Mouse (Mus musculus) inflammation-experienced regulatory T-cells, adult 6 months (primary cell): Measurements from ENCODE around the gene Fcgr1. TPM values are rescaled to one million over a fixed set of nuclear protein-coding genes. Genes with fewer than 3 reads are reported as not detected.
A peak's percentile ranks its signal among the peaks of the same experiment; 100 is the strongest.
"Not testable (repeated sequence)": the region's sequence is repeated elsewhere in the genome, so short reads cannot be mapped to it uniquely, and the experiment has no call there.

ENCODE experiments used
- ATAC-seq: one replicate; pipeline ENCODE4 v1.8.0; 2017
- polyA plus RNA-seq, 3 experiments: library from polyadenylated mRNA; unstranded; fragments of 100-300 nt; shearing (Covaris generic); gene quantifications; one replicate each; pipeline ENCODE4 v1.2.1; 2017

The Fcgr1 gene
- polyA plus RNA-seq, 3 experiments from 2014 or later, result 0.43 TPM; not detected in 2

DNA sequence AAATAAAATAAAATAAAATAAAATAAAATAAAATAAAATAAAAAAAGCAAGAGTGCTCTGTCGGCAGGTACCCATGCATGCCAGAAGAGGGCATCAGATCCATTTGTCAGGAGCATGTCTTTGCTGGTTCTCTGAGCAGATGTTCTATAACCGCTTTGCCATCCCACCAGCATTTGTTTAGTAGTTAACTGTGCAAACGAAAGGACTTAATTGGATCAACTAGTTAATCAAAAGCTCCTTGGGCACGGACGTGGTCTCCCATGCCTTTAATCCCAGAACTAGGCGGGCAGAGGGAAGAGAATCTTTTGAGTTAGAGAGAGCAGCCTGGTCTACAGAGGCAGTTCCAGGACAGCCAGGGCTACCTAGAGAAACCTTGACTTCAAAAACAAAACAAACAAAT, 33.4 kb upstream of the Fcgr1 start:
- ATAC-seq, result peak; percentile 70

DNA sequence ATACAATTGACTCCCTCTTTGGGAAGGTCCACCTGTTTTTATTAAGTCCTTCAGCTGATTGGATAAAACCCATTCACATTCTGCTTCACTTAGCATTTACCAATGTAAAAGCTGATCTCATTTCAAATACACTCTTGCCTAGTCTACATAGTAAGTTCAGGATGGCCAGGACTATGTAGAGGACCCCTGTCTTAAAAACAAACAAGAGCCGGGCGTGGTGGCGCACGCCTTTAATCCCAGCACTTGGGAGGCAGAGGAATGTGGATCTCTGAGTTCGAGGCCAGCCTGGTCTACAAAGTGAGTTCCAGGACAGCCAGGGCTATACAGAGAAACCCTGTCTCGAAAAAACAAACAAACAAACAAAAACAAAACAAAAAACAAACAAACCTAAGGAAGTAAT, 30.0 kb upstream of the Fcgr1 start:
- ATAC-seq, result not testable (repeated sequence)

GRCm38 (mm10) chr3:96322609-96323008, 28.8 kb upstream of the Fcgr1 start:
- ATAC-seq, result no peak

DNA sequence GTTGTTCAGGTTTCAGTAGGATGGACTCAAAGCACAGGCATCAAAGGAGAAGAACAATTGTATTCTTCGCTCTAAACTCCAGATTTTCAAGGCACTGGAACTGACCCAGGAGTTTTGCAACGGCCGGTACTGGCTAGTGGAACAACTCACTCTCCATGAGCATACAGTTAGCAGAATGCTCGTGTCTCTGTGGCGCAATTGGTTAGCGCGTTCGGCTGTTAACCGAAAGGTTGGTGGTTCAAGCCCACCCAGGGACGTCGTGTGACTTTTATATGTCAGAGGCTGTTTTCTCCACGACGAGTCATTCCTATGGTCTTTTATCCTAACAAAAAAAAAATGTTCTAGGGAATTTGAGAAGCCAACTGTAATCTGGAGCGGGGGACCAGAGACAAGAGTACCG, 28.1 kb upstream of the Fcgr1 start:
- ATAC-seq, result no peak

DNA sequence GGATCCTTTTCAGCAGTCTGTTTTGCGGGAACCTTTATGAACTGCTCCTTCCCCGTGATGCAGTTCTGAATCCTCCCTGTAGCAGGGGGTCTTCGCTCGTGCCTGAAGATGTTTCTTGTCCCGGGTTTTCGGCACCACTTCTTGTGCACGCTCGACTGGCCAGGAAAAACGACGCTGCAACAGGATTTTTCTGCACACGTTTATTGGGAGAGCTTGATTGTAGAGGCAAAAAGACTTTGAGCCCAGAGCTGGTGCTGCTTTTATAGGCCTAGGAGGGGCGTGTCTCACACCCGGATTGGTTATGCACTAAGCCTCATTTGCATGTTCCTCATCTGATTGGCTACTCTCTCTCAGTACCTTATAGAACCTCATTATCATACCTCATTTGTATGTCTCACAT, 26.2 kb upstream of the Fcgr1 start:
- ATAC-seq, result not testable (repeated sequence)

- no peak for ATAC-seq
Observed at GRCm38 (mm10) chr3:96312341-96313098, 18.8 kb upstream of the Fcgr1 start.

DNA sequence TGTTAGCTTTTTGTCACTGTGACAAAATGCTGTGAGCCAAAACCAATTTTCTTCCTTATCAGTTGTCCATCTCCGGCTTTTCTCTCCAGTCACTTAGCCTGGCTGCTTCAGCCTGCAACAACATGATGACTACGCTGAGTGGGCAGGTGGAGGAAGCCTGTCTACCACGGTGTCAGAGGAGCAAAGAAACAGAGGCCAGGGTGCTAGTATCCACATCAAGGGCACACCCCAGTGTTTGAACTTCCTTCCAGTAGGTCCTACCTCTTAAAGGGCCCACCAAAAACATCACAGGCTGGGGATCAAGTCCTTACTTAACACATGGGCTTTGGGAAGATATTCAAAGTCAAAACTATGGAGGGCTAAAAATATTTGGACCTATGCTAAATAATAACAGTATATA, 15.7 kb upstream of the Fcgr1 start:
- ATAC-seq, result no peak

GRCm38 (mm10) chr3:96306506-96306905, 12.7 kb upstream of the Fcgr1 start:
- no peak for ATAC-seq

GRCm38 (mm10) chr3:96302076-96302475, 8.3 kb upstream of the Fcgr1 start:
- ATAC-seq, result no peak

DNA sequence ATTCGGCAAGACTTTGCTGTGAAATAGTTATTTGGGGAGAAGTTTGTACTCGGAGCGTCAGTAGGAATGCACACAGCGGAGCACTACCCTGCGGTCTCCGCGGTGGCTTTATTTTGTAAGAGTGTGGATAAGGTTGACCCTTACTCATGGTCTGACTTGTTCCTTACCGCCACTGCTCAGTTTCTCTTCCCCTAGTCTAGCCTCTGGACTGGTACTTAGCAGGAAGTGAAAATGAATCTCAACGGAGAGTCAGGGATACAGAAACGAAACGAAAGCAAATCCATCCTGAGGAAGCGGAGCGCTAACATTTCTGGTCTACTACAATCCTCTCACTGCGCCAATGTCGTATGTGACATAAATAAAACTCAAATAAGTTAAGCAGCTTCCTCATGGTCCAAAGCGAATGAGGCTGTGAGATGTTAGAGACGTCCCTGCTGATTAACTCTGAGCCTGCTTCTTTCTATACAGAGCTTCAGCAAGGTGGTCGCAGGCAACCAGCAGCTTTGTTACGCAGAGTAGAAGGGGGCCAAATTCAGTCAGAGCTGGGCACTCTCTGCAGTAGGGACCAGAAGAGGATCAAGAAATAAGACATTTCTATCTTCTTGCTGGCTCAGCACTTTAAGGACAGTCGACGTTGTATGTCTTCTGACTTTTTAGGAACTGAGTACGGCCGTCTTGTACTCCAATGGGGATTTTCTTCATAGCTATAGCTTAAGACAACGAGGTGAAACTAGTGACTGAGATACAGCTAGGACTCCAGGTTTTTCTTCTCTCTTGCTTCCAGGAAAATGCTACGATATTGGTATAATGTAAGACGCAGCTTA, 7.1 kb upstream of the Fcgr1 start:
- ATAC-seq, result peak; percentile 63

DNA sequence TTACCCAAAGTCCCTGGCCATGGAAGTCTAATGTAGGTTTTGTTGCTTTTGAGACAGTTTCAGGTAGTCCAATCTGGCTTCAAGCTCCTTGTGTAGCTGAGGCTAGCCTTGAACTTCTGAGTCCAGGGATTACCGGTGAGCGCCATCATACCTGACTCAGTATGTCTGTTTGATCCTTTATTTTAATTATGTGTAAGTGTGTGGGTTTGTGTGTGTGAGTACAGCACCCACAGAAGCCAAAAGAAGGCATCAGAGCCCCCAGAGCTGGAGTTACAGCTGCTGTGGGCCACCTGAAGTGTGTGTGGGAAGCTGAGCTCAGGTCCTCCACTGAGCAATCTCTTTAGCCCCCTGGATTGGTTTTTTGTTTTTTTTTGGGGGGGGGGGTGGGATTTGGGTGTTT, 5.8 kb upstream of the Fcgr1 start:
- no peak for ATAC-seq

- no peak for ATAC-seq
Observed at GRCm38 (mm10) chr3:96298360-96298759, 4.6 kb upstream of the Fcgr1 start.

GRCm38 (mm10) chr3:96293368-96293767, 401 bp downstream of the Fcgr1 start:
- ATAC-seq, result no peak

- ATAC-seq, result no peak
Observed at GRCm38 (mm10) chr3:96292641-96293040, 1.1 kb downstream of the Fcgr1 start.

DNA sequence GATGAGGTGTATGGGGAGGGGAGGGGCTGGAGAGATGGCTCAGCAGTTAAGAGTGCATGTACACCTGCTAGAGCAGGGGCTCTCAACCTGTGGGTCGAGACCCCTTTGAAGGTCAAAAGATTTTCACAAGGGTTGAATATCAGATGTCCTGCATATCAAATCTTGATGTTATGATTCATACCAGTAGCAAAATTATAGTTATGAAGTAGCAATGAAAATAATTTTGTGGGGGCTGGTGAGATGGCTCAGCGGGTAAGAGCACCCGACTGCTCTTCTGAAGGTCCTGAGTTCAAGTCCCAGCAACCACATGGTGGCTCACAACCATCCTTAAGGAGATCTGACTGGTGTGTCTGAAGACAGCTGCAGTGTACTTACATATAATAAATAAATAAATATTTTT, 3.0 kb downstream of the Fcgr1 start:
- ATAC-seq, result not testable (repeated sequence)

GRCm38 (mm10) chr3:96289201-96289600, 4.6 kb downstream of the Fcgr1 start:
- no peak for ATAC-seq

GRCm38 (mm10) chr3:96287334-96287733, 6.4 kb downstream of the Fcgr1 start:
- ATAC-seq, result not testable (repeated sequence)

- ATAC-seq, result no peak
Observed at GRCm38 (mm10) chr3:96284457-96284856, 9.3 kb downstream of the Fcgr1 start.

GRCm38 (mm10) chr3:96280660-96281059, 13.1 kb downstream of the Fcgr1 start:
- ATAC-seq, result no peak

GRCm38 (mm10) chr3:96277800-96278624, 15.8 kb downstream of the Fcgr1 start:
- ATAC-seq, result peak; percentile 80

DNA sequence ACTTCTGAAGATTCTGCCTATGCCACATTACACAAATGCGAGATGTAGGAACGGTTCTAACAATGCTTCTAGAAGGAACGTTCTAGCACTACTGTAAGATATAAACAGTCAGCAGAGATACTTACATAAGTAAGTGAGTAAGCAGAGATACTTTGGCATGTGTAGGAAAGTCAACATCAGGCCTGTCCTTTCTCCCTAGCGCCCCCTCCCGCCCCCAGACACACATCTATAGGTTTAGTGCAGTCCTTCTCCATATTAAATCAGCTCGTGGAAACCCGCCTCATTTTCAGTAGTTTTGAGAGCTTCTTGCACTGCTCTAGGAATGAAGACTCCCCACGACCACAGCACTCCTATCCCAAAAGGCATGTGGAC, 16.4 kb downstream of the Fcgr1 start:
- ATAC-seq, result no peak

GRCm38 (mm10) chr3:96273591-96274465, 19.9 kb downstream of the Fcgr1 start:
- ATAC-seq, result peak; percentile 40
